Mouse (Mus musculus) lung, postnatal 10 days (tissue): ENCODE data around the gene Fam71e1.

Source experiments
- DNase-seq: peaks from one replicate; pipeline ENCODE4 v3.0.0; 2021

The Fam71e1 gene

DNA sequence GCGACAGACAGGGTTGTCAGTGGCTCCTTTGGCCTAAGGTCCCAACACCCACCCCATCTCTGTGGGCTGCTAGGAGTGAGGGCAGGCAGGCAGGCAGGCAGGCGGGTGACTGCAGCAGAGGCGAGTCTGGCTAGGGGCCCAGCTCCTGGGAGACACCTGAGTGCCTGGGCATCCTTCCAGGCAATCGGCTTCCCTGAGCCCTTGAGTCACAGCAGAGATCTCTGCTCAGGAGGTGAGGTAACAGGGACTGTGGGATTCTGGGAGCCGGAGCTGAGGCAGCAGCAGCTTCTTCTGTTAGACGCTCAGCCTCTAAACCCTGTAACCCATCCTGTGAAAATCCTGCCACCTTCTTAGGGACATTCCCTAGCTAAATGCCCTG lies 40.2 kb downstream of the Fam71e1 start:
- peak; percentile 68 for DNase-seq

DNA sequence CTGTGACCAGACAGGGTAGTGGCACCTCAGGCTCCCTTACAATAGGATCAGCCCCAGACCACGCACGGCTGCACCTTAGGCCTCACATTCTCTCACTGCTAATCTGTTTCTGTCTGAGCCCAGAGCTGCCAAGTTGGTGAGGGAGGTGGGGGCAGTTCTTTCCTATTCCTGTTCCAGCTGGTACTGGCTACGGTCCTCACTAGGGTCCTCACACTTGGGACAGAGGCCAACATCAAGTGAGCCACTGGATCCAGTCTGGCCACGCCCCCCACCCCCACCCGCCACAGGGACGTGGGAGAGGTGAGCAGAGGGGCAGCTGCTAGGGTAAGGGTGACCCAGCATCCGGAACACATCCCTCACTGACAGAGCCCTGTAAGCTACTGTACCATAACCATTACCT lies 40.6 kb downstream of the Fam71e1 start:
- no peak for DNase-seq

DNA sequence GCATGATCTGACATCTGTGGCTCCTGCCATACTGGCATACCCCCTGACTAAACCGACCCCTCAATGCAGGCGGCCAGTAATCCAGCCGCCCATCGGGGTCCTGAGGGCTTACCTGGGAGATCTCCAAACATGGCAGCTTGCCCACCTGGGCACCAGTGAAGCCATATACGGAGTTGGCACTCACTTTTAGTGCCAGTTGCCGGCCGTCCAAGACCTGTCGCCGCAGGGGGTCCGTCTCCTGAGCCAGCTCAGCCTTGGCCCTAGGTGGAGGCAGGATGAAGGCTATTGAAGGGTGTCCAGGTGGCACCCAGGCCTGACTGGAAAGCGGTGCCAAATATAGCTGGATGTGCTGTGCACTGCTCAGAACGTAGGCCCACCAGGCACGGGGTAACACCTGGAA lies 41.1 kb downstream of the Fam71e1 start:
- DNase-seq = no peak

DNA sequence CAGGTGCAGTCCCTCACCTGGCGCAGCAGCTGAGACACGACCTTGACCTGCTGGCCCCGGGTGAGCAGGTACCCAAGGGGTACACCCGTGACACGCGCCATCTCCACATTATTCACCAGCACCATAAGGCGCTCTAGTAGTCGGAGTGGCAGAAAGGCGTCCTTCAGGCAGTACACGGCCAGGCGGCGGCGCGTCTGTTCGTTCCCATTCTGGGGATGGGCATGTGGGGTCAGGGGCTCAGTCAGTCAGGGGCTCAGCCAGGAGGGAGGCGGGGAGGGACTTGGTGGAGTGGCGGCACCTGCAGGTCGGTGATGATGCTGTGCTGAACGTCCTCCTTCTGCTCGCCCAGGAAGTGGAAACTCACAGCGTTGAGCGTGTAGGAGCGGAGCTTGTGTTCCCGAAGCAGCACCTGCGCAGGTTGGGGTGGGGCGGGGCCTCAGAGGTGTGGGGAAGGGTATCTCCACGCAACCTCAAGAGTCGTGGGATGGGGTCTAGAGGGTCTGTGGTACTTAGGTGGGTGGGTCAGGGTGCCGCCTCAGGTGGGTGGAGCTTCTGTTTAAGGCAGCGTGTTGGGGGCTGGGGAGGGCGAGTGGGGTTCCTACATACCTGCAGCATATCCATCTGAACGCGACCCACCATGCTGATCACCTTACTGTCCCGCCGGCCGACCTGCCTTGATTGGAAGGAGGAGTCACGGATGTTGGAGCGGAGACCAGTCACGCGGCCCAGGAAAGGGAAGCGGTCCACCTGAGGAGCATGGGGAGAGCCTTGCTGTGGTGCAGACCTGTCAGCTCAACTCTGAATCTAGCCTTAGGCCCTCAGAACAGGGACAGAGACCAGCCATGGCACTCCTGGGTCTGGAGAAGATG lies 42.6 kb downstream of the Fam71e1 start:
- DNase-seq = no peak

DNA sequence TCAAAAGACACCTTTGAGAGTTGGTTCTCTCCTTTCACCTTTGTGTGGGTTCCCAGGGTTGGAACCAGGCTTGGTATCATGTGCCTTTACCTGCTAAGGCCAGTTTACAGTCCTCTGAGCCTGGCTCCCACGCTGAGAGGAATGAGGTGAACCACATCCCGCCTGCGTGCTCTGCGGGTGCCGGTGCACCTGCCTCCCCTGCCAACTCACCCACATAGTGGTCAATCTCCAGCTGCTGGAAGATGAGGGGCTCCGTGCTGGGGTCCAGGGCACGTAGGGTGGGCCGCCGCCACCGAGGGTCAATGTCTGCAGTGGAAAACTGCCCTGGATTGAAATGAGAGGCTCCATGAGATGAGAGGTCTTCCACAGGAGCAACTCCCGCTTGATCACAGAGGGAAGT lies 46.2 kb downstream of the Fam71e1 start:
- DNase-seq = no peak

DNA sequence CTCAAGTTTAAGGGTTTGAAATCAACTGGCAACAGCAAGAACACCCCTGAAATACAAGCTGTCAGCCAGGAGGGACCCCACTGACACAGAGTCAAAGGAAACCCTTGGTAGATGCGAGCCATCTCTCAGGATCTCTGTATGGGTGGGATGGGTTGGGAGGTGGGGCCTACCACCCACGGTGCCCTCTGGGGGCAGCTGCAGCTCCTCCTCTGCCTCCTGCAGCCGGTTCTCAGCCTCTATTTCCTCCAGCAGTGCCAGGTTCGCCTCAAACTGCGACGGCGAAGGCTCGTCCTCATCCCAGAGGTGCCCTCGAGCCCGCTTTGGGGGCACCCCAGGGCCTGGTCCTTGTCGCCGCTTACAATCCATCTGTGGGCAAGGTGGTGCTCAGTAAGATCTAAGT lies 46.7 kb downstream of the Fam71e1 start:
- DNase-seq = no peak

DNA sequence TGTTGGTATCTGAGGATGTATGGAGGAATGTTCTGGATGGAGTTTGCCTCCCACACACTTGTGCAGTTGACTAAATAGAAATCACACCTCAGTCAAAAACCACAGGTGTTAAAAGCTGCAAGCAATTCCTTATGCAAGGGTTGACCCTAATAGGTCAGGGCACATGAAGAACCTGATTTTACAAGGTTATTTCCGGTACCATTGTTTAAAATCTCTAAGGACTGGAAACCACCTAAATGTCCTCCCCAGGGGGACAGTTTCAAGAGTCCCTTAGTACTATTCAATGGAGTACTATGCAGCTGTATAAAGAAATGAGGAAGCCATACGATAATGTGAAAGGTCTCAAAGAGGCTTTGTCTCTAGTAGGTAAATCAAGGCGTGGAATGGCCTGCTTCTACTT lies 49.9 kb downstream of the Fam71e1 start:
- no peak for DNase-seq

DNA sequence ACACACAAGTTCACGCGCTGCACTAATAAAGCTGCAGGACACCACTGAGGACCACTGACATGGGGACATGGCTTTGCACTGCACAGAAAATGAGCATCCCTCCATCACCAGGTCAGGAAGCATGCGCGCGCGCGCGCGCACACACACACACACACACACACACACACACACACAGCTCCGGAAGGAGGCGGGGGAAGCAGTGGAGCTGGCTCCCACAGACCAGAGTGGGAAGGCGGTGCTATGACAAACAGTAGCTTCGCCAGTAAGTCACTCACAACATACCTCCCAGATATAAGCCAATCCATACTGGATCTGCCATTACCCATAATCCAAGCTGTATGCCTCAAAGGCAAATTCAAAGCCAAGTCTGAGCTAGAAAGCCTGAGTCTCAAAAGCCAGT lies 50.7 kb downstream of the Fam71e1 start:
- no peak for DNase-seq

DNA sequence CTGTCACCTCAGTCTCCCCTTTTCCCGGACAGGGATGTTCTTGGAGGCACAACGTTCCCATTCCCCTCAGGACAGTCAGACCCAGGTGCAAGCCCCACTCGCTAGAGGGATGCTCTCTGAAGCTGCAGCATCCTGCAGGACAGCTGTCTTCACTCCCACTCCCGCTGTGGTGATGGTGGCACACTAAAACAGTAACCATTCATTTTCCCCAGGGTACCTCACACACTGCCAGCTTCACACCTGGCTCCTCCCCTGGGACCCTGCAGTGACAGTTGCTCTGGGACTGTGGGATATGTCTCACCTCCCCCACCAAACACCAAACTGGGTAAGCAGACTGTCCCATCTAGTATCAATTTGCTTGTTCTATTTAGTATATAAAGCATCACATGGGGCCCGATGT lies 51.3 kb downstream of the Fam71e1 start:
- no peak for DNase-seq

DNA sequence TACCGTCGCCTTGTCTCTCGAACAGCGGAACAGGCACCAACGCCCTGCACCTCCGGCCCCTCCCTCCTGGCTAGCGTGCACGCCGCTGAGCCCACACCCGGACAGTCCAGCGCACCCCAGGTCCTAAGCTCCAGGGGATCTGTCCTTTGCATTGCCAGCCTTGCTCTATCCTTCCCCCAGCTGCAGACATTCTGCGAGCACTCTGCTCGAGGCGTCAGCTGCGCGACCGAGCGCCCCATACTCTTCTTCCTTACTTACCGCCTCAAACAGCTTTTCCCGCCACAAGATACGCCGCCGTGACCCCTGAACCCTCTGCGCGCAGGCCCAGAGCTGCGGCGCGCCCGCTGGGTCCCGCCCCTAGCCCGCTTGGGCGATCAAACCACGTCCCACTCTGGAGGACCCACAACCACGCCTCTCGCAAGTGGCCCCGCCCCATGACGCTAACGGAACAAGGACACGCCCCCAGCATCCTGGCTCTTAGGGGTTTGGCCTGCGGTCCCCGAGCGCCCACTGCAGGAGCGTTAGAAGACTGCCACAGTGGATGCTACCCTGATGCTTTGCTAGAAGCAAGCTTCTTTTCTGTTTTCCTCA lies 52.2 kb downstream of the Fam71e1 start, which contains the start of gene Pold1:
TSS of gene Pold1 (minus strand) at position 353 of the 591 bp plus-strand sequence.
- peak; percentile 100 for DNase-seq

DNA sequence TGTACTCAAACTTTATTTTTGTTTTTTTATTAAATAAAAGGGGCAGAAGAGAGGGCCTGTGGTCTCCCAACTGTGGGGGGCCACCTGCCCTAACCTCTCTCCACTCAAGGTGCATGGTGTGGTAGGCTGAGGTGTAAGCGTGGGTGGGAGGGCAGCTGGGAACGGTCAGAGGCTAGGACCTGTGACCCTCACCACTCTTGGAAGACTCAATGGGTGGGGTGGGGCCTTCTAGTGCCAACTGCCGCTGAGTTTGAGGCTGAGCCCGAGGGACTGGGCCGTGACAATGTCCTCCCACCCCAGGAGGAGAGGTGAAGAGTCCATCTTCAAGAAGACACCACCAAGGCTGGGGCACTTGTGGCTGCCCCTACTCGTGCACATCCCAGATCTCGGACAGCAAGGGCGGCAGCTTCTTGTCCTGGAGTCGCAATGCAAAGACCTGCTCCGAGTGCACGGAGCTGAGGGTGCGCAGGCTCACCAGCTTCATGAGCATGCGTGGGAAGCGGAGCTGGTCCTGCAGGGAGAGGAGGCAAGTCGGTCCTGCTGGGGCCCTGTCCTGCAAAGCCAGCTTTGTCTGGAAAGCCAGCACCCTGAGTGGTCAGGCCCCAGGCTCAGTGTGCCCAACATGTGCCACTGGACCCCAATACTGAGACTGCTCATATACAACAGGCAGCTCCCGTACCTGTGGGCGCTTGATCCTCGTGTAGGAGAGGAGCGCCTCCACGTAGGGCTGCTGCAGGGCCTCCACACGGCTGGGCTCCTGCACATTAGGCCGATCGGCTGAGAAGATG lies 53.4 kb downstream of the Fam71e1 start:
- DNase-seq = no peak

DNA sequence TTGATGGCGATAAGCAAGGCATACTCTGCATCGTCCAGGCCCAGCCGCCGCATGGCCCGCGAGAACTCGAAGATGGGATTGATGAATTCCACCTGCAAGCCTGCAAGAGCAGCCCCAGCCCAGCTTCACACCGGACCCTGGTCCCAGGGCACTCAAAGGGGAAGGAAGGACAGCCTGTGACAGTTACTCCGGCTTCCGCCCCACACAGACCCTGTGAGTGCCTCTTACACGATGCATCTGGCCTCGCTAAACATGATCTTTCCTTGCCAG lies 54.0 kb downstream of the Fam71e1 start:
- no peak for DNase-seq
